Mouse (Mus musculus) cerebellum, adult 11 months (tissue): Measurements from ENCODE around the gene Rhd.
"Not testable (repeated sequence)": the region's sequence is repeated elsewhere in the genome, so short reads cannot be mapped to it uniquely, and the experiment has no call there.

Experiments
- DNase-seq: peaks from one replicate; pipeline ENCODE4 v3.0.0; 2022

Gene Rhd

DNA sequence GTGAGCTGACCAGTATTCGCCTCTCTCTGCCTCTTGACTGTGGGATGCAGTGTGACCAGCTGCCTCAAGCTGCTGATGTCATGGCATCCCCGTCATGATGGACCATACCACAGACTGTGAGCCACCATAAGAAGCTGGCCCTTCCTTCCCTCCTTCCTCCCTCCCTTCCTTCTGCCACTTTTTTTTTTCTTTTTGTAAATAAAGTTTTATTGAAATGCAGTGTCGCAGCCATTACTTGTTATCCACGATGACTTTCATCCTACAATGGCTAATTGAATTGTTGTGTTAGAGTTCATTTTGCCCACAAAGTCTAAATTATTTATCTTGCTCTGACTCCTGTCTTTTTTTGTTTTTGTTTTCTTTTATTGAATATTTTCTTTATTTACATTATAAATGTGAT is 5.8 kb upstream of the Rhd start:
- DNase-seq: no peak

DNA sequence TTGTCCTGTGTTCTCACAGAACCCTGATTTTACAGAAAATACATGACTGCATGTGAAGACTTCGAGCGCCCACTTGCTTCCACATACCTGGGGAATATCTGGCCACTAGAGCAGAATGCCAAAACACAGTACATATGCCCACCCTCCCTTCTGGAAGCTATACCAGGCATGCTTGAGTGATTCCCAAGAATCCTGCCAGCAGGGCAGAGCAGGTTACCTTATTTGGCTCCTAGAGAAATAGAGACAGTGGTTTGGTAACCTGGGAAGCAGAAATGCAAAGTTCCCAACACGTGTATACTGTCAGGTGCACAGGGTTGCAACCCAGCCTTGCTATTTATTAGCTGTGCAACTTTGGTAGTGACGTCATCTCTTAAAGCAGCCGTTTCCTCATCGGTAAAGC is 2.5 kb upstream of the Rhd start:
- DNase-seq: no peak

DNA sequence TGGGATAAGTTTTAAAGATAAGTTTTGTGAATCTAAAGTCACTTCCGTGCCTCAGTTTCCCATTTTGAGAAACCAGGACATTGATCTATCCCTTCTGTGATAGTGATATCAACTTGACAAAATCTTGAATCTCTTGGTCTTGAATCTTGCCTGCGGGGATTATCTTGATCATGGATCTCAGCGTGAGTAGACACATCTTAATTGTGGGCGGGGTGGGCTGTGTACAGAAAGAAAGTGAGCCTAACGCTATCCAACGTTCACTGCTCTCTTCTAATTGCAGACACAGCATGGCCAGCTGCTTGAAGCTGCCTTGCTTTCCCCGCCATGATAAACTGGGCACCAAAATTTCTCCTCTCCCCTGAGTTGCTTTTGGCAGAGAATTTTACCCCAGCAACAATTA is 1.3 kb upstream of the Rhd start:
- no peak for DNase-seq

DNA sequence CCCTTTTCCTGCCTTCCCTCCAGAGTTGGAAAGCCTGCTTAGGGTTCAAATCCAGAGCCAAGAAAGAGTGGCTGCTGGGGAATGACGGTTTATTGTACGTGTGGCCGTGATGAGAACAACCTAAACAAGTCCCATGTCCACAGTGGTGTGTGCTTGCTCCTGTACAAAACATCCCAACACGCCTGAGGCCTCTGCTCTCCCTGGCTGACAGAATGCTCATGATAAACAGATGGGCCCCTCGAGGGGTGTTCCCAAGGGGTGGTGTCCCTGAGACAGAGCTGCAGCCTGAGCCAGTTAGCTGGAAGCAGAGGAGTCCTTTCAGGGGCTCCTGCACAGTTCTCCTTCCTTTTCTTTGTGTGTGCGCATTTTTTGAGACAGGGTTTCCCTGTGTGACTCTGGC is 1.0 kb downstream of the Rhd start:
- no peak for DNase-seq

DNA sequence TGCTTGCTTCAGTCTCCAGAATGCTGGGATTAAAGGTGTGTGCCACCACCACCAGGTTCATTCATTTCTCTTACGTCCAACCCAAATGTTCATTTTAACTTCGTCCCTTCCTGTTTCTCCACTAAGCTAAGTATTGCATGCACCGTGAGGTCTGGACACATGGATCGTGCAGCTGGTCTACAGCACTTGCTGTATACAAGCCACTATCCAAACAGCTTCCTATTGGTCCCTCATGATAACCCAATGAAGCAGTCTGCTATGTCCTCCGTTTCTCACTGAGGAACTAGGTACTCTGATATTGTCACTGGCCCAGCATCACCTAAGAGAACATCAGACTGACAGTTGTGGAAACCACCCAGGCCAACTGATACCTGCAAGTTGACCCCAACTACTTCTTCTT is 1.5 kb downstream of the Rhd start:
- no peak for DNase-seq

DNA sequence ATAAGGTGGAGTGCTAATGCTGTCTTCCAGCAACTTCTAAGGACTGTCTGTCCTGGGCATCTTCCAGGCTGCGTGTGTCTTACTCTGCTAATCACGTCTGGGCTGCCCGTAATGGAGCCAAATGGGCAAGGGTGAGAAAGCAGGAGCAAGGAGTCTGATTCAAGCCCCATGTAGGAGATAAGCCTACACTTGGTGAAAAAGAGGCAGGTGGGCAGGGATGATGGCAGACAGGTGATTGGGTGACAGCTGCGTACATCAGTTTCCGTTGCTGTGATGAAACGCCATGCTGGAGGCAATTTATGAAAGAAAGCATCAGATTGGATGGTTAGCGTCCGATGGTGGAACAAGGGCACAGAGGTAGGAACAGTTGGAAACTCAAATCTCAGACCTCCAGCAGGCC is 2.9 kb downstream of the Rhd start:
- DNase-seq: no peak

DNA sequence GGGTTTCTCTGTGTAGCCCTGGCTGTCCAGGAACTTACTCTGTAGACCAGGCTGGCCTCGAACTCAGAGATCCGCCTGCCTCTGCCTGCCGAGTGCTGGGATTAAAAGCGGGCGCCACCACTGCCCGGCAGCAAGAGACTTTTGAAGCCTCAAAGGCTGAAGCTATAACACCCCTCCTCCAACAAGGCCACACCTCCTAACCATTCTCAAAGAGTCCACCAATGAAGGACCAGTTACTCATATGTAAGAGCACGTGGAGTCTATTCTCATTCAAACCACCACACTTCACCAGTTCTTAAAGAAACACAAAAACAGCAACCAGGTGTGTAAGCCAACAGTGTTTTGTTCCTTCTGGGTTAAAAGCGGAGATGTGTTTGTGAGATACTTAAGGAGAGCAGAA is 3.3 kb downstream of the Rhd start:
- DNase-seq: no peak

DNA sequence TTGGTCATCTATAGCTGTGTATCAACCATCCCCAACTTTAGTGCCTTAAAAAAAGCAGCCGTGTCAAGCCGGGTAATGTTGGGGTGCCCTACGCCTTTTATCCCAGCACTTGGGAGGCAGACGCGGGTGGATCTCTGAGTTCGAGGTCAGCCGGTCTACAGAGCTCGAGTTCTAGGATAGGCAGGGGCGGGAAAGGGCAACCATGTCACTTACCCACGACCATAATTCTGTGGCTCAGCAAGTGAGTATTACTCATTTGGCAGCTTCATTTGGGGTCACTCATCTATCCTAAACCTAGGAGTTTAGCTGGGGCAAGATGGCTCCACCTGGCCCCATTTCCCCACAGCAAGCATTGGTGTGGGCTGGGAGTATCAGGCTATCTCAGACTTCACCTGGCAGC is 3.7 kb downstream of the Rhd start:
- no peak for DNase-seq

DNA sequence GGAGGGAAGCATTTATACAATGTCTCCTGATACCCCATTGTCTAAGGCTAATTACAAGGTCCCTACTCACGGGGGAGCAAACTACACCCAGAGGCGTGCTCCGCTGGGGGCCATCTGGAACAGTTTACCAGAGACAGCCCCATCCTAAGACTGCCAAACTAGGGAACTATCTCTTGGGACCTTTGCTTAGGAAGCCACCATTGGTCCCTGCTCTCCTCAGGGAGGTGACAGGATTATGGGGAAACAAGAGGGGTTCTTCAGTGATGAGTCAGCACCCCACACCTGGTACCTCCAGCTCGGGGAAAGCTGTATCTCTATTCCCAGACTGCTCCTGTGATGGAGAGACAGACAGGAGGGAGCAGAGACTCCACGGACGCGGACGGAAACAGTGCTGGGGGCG is 4.2 kb downstream of the Rhd start:
- no peak for DNase-seq

DNA sequence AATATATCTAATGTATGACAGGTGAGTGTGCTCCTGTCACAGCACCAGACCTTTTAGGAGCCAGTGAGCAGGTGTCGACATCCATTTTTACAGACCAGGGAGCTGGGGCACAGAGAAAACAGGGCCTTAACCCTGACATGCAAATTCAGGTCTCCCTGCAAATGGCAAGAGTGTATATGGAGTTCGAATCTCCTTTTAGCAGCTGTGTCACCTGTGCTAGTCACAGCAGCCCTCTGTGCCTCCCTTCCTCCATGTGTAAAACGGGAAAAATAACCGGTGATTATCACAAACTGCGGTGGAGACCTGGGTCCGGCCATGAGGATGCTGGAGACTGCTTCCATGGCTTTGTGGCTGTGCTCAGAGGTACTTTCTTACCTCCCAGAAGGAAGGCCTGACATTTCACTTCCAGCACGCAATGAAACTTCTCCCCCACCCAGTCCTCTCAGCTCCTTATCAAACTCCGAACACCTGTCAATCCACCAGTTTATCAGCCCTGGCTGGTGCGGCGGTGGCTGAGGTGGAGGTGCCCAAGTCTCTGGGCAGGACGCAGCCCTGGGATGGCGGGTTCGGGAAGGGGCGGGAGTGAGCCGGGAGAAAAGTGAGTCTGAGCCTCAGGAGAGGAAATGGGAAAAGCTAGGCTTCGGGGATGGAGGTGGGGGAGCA is 4.9 kb downstream of the Rhd start:
- no peak for DNase-seq

DNA sequence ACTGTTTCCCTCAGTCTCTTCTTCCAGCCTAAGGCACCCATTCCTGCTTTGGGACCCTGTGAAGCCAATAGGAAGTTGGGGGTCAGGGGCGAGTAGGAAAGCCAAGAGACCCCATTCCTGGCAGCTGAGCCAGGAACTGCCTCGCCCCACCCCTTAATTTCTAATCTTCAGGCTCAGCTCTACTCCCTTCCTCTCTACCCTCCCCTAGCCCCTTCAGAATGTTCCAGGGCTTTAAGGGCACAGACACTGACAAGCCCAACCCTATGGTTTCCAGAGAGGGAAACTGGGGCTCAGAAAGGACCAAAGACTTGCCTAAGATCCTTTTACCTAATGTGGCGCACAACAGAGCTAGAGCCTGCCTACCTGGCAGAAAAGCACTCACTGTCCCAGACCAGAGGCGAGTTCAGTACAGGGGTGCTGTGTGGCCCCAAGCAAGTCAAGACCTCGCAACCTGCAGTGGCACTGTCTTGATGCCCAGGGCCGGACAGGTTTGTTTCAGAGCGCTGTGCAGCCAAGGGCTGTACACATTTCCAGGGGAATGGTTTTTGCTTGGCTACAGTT is 5.6 kb downstream of the Rhd start:
- DNase-seq: no peak

DNA sequence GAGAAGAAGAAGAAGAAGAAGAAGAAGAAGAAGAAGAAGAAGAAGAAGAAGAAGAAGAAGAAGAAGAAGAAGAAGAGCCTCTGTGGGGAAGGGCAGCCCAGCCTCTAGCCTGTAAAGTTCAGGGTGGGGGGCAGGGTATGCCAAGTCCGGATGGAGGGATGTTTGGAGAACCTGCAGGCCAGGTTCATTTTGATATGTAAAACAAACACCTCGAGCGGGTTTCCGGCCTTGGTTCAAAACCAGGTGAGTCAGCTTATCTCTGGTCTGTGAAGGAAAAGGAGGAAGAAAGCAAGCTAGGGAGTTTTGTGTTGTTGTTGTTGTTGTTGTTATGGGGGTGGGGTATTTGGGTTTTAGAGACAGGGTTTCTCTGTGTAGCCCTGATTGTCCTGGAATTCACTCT is 7.1 kb downstream of the Rhd start:
- DNase-seq: no peak

DNA sequence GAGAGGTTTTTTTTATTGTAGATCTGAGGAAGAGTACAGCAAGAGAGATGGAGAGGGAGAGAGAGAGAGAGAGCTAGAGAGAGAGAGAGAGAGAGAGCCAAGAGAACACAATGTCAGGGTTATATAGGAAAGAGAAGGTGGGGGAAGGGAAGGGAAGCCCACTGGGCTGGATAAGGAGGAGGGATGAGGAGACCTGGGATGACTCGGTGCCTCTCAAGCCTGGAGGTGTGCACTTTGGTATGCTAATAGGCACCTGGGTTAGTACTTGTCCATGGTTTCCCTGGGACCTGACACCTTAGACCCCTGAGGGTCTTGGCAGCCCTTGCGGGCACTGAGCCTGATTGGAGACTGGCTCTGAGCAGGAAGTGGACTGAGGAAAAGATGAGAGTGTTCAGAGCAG is 7.6 kb downstream of the Rhd start:
- DNase-seq: no peak

DNA sequence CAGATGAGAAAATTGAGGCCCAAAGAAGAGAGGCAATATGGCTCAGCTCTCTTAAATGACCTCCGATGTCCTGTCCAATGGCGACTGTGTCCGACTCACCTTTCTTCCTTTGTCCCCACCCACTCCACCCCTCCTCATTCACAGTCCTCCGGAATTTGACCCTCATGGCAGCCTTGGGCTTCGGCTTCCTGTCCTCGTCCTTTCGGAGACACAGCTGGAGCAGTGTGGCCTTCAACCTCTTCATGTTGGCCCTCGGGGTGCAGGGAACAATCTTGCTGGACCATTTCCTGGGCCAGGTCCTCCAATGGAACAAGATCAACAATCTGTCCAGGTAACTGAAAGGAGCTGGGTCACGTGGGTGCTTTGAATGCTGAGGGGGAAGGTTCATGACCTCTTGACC is 11.8 kb downstream of the Rhd start:
- DNase-seq: no peak

DNA sequence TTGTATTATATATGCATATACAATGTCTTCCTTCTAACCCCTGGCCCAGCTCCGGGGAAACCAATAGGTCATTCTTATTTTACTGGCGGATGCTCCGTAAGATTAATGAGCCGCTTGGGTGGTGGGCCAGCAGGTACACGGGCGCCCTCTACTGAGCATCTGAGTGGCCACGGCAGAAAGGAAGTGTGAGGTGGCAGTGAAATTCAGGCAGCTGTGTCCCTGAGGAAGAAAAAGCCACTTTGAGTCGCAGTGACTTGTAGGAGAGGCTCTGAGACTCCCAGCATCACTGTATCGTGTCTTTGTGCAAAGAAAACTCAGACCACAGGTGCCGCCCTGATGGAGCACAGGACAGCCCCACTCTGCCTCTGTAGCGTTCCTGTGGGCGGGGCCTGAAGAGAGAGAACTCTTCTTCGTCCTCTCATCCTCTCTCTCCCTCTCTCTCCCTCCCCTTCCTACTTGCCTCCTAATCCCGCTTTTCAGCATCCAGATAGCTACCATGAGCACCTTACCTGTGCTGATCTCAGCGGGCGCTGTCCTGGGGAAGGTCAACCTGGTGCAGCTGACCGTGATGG is 15.2 kb downstream of the Rhd start:
- DNase-seq: peak; percentile 62

DNA sequence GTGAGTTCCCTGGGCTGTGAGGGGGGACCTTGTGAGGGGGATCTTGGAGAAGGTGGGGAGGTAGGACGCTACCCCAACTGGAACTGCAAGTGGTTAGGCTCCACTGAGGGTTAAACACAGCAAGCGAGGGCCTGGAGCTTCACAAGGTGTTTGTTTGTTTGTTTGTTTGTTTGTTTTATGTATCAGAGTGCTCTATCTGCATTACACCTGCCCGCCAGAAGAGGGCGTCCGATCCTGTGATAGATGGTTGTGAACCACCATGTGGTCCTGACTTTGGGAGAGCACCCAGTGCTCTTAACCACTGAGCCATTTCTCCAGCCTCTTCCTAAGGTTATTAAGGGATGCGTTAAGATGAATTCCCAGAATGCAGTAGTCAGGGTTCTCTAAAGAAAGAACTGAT is 15.7 kb downstream of the Rhd start:
- DNase-seq: no peak

DNA sequence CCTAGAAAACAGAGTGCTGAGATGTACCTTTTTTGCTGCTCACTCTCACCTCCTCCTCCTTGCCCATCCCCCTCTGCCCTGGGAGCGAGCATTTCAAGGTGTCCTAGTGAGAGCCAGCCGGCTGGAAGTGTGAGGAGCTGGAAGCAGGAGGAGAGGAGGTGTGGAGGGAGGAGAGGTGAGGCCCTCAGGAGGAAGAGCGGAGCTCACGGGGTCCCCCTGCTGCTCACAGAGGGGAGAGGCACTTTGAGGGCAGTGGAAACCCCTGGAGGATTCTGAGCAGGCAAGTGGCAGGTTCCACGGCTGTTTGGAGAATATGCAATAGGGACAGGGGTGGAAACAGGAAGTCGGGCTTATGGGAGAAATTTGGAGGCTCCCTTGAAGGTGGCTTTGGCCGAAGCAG is 18.9 kb downstream of the Rhd start:
- DNase-seq: no peak

DNA sequence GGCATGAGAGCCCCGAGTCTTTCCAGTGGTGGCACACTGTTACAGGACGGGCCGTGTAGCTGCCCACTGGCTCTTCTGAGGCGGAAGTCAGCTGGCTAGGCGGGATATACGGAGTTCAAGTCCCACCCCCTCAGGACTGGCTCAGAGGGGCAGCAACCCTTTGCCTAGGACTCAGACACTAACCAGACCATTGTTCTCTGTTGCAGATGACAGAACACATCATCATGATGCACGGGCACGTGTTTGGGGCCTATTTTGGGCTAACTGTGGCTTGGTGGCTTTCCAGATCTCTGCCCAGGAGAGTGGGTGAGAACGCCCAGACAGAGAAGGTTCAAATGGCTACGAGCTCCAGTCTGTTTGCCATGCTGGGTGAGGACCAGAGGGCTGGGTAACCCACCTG is 19.5 kb downstream of the Rhd start:
- DNase-seq: no peak

DNA sequence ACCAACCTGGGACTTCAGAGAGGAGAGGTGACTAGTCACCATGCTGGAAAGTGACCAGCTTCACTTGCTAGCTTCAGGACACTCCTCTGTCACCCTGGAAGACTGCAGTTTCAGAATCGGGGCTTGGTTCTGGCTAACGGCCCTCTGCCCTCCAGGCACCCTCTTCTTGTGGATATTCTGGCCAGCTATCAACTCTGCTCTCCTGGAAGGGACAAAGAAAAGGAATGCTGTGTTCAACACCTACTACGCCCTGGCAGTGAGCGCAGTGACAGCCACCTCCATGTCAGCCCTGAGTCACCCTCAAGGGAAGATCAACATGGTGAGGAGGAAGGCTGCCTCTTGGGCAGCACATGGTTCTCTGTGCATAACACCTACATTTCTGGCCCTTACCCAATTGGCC is 20.0 kb downstream of the Rhd start:
- DNase-seq: no peak

DNA sequence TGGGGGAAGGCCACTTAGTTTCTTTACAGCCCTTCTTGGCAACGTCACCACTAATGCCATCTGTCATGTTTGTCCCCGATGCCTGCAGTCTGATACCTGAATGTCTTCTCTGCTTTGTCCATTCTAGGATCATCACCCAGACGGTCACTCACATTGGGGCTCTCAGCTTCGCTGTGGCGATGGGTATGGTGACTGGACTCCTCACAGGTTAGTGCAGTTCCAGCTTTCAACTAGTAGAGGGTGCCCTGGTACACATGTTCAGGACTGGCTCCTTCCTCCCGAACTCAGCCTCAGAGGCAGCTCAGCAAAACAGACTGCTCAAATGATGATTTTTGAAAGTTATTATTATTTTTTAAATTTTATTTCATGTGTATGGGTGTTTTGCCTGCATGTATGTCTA is 27.8 kb downstream of the Rhd start:
- DNase-seq: peak; percentile 65

DNA sequence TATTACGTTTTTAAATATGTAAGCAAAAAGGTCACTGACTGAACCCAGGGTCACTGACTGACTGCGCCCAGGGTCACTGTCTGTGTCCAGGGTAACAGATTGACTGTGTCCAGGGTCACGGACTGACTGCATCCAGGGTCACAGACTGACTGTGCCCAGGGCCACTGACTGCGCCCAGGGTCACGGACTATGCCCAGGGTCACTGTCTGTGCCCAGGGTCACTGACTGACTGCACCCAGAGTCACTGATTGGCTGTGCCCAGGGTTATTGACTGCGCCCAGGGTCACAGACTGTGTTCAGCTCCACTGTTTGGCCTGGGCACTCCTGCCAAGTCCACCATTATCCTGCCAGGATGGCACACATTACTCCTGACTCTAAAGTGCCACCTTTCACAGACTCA is 32.9 kb downstream of the Rhd start:
- DNase-seq: no peak

DNA sequence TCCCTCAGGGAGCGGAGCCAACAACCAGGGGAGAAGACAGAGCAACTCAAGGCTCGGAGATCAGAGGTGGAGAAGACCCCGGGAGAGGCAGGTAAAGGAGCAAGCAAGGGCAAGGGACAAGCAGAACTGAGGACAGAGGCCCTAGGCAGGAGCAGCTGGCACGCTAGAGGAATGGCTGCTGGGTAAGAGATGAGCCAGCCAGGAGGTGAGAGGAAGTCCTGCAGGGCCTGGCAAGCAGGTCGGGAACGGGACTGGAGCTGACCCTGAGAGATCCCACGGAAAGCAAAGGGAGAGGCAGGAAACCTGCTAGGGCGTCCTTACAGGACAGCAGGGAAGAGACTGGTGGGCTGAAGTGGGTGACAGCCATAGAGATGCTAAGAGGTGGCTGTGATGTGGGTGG is 36.8 kb downstream of the Rhd start:
- DNase-seq: peak; percentile 29

DNA sequence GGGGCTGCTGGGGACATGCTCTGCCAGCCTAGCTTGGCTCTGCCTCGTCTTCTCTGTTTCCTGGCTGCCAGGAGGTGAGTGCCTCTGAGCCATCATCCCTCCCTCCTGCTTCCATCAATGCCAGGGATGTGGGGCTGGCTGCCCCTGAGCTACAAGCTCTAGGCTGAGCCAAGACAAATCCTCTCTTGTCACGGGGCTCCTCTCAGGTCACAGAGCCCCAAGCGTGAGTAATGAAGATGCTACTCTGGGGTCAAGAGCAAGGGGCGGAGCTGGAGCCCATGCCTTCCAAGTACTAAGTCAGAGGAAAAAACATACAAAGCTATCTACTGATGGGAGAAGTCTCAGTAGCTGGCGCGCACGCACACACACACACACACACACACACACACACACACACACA is 38.7 kb downstream of the Rhd start:
- no peak for DNase-seq

DNA sequence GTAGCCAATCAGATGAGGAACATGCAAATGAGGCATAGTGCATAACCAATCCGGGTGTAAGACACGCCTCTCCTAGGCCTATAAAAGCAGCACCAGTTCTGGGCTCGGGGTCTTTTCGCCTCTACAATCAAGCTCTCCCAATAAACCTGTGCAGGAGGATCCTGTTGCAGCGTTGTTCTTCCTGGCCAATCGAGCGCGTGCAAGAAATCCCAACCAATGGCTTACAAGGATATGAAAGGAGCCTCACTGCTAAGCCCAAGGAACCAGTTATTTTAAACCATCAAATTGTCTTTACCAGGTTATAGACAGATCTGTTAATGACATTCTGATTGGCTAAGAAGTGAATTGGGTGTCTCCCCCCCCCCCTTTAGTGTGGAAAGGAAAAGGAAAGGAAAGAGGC is 47.1 kb downstream of the Rhd start:
- not testable (repeated sequence) for DNase-seq

DNA sequence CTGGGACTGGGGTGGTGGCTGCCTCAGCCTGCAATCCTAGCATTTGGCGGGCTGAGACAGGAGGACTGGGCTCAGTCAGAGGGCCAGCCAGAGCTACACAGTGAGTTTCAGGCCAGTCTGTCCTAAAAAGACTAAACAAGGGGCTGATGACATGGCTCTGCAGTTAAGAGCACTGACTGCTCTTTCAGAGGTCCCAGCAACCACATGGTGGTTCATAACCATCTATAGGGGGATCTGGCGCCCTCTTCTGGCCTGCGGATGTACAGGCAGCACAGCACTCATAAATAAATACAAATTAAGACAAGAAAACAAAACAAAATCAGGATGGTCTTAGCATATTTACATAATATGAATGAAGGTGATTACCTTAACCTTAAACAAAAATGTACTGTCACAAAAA is 49.1 kb downstream of the Rhd start:
- DNase-seq: peak; percentile 62
